Mouse (Mus musculus) heart, adult 18-20 months (tissue): ENCODE results near the gene Fmn2. TPM values are rescaled to one million over a fixed set of nuclear protein-coding genes. Genes with fewer than 3 reads are reported as not detected.

Source experiments
- DNase-seq, 2 experiments: peaks; one replicate each; pipeline ENCODE4 v3.0.0; 2021 to 2022; ENCODE audit warnings: mixed read lengths in 1 of 2
- total RNA-seq, 2 experiments: library from RNA; stranded (reverse); gene quantifications; 2 replicates each; pipeline ENCODE4 v1.2.3; 2021

Fmn2 gene
- total RNA-seq, 2 experiments from 2014 or later, result 0.27 to 0.46 TPM

GRCm38 (mm10) chr1:174826562-174826961 is 324.9 kb downstream of the Fmn2 start:
- no peak for DNase-seq

DNA sequence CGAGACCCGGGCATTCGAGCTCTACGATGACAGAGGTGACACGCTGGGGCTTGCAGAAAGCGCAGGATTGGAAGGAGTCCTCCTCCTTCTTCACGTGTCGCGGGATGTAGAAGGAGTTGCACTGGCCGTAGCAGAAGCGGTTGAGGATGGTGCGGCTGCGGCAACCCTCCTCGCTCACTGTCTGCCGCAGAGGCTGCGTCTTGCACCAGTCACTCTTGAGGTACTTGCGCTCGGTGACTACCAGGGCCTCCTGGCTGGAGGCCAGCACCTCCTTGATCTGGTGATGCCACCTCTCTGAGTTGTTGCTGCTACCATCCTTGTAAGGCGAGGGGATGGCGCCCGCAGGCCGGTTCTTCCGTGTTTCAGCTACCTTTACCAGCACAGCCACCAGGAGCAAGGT is 335.2 kb downstream of the Fmn2 start:
- no peak for DNase-seq

DNA sequence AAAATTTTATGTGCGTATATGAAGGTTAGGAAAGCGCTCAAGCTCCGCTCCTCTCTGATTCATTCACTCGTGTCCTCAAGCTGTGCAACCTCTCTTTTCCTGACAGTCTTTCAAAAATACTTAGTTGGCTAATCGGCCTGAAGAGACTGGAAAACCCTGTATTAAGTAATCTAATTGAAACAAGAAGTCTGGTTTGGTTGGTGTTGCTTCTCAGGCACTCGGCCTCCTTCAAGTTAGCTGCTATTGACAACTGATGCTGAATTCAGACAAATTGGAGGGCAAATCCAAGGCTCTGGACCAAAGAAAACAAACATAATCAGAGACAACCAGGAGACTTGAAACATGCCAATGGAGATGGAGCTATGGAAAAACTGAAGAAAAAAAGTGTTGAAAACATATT is 343.2 kb downstream of the Fmn2 start:
- no peak for DNase-seq

DNA sequence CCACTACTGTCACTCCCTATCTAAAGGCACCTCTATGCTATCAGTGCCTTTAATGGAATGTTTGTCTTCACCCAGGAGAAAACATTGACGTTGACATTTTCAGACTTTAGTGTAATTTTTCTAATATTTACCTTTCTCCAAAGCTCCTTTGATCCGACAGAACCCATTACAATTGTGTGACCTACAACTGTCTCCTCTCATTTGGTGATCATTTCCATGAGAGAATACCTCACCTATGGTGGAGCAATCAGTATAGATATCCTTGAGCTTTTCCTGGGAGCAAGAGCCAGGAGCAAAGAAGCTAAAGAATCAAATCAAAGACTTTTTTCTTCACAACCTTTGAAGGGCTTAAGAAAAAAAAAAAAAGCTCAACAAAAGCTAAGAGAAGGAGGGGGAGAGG is 354.6 kb downstream of the Fmn2 start:
- no peak for DNase-seq

DNA sequence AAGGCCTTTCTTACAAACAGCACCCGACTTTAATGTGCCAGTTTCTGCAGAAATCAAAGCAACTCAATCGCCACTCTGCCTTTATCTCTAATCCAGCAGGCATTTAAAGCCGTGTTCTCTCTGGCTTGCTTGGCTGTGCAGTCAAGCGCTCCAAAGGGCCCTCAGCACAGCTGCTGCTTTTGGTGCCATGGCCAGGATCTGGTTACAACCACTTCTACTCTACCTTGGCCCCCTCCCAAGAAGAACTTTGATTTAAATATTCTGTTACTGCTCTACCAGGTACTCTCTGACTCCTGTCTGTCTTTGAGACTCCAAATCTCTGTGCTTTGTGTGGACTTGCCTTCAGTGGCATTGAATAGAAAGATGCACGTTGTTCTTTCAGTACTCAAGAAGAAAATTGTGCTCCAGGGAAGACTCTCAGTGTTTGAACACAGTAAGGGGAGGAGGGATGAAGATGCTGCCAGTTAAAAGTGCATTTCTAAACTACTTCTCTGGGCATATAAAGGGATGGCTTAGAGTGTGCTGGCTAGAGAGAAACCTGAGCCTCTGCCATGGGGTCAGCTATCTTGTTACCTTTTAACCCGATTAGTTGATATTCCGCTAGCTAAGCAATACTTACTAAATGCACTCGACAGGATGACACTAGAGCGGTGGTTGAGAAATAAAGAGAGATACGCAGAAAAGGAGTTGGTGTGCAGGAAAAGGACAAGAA is 358.9 kb downstream of the Fmn2 start:
- no peak for DNase-seq

Other genes with a start within 250 kb of the Fmn2 start
- gene Olfr419, start 249.8 kb upstream of the Fmn2 start, total RNA-seq, result not detected
- gene Mptx1, start 171.3 kb upstream of the Fmn2 start, total RNA-seq, result not detected
- not detected for gene Olfr417, start 136.7 kb upstream of the Fmn2 start, total RNA-seq
- not detected for gene Olfr248, start 110.8 kb upstream of the Fmn2 start, total RNA-seq
- not detected for gene Olfr414, start 77.8 kb upstream of the Fmn2 start, total RNA-seq
- gene Olfr220, start 59.7 kb upstream of the Fmn2 start, total RNA-seq, result not detected